ENCODE assay signal across 15 mouse cellular contexts in the genomic region with DNA sequence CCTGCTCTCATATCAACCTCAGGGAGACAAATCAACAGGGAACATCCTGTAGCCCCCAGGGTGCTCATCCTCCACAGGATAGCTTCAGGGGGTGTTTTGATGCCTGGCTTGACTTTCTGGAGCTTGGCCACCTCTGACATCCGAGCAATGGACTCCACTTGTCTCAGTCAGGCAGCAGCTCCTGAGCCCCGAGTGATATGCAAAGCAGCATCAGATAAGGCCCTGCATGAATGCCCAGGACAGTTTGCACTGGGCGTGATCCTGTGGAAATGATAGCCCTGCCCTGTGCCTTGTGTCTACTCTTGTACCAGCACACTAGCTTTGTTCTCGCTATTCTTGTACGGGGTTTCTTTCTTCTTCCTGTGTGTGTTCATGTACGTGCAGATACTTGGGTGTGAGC.
DNase-seq lines count a peak whose midpoint lies in the region; ATAC-seq and TF ChIP-seq lines count a peak whose summit lies in the region.
"Had no signal": no experiment of that assay in that cellular context is flagged by ENCODE, and none has a peak within 500 bp of the region (broad histone marks: within the 10 kb centered on the region; RNA-seq: fewer than 3 reads in every experiment).

No protein-coding gene starts in this region.

- DNase-seq in testis, postnatal 10 days (ENCODE audit: low spot score), result no peak
- DNase-seq in liver, postnatal 0 days, result peak; percentile 52
- DNase-seq in layer of hippocampus, postnatal 25 days (ENCODE audit: extremely low spot score in 1 of 2, low spot score in 1 of 2), result no peak
- no peak for DNase-seq in lung, postnatal 10 days
- DNase-seq in cerebellum, adult 11-12 months, result no peak
- DNase-seq: cerebellum, adult 18-20 months; gastrocnemius, postnatal 25 days; kidney, postnatal 14 days; lung, embryonic 14.5 days; spleen, adult 18-20 months had no signal

- no peaks in the 10 kb centered on the region for H3K27me3 ChIP-seq in testis, adult 2 months (ENCODE audit: control insufficient read depth, insufficient read depth, low read length)
- no peaks in the 10 kb centered on the region for H3K27me3 ChIP-seq in intestine, postnatal 0 days (replicated peaks; ENCODE audit: control insufficient read depth, insufficient read depth, low read length)
- no peaks in the 10 kb centered on the region for H3K27me3 ChIP-seq in liver, postnatal 0 days (ENCODE audit: insufficient read depth, low read length)
- H3K27me3 ChIP-seq: neural tube, embryonic 12.5 days had no signal

- ATAC-seq in intestine, postnatal 0 days, result peak; percentile 75
- peak; percentile 78 for ATAC-seq in liver, postnatal 0 days
- ATAC-seq: inflammation-experienced regulatory T-cells, adult 6 months had no signal

- peak overlapping the region; percentile 37 for H3K4me2 ChIP-seq in intestine, postnatal 0 days (replicated peaks; ENCODE audit: low read depth)
- H3K4me2 ChIP-seq in liver, postnatal 0 days (ENCODE audit: low read depth, low read length), result peak overlapping the region; percentile 55
- H3K4me2 ChIP-seq: heart, embryonic 11.5 days; lung, embryonic 14.5 days; neural tube, embryonic 12.5 days had no signal

- no peak for TF ChIP-seq CTCF in testis, adult 2 months (IDR thresholded peaks at IDR 0.05; ENCODE audit: control insufficient read depth, insufficient read depth, insufficient replicate concordance, low read depth, low read length)
- no peak for TF ChIP-seq CTCF in intestine, postnatal 0 days (IDR thresholded peaks at IDR 0.05; ENCODE audit: low read depth)
- no peak for TF ChIP-seq CTCF in liver, postnatal 0 days (IDR thresholded peaks at IDR 0.05; ENCODE audit: low read depth)

- H3K9ac ChIP-seq in intestine, postnatal 0 days (ENCODE audit: low read depth, low read length), result no peak overlapping the region
- H3K9ac ChIP-seq in liver, postnatal 0 days (replicated peaks), result no peak overlapping the region
- H3K9ac ChIP-seq: lung, embryonic 14.5 days; neural tube, embryonic 12.5 days had no signal

- no peak overlapping the region for H3K27ac ChIP-seq in testis, adult 2 months (ENCODE audit: control insufficient read depth, insufficient read depth, low read depth, low read length)
- H3K27ac ChIP-seq in intestine, postnatal 0 days (ENCODE audit: low read depth, low read length), result peak overlapping the region; percentile 46
- H3K27ac ChIP-seq in liver, postnatal 0 days (ENCODE audit: low read depth), result peak overlapping the region; percentile 74; the same call in 1 of the 2 replicates
- H3K27ac ChIP-seq: neural tube, embryonic 12.5 days had no signal

- TF ChIP-seq EP300 in liver, postnatal 0 days (IDR thresholded peaks at IDR 0.05; ENCODE audit: low read depth), result peak; percentile 93

- TF ChIP-seq POLR2A in testis, adult 2 months (IDR thresholded peaks at IDR 0.05; ENCODE audit: control insufficient read depth, low read depth, low read length), result no peak

- WGBS in intestine, postnatal 0 days, result 47% methylated on average over 6 of the region's 6 CpGs
- 37% methylated on average over 6 of the region's 6 CpGs for WGBS in liver, postnatal 0 days (ENCODE audit: insufficient replicate concordance)

- peak overlapping the region; percentile 63 for H3K4me3 ChIP-seq in testis, adult 2 months (ENCODE audit: control insufficient read depth, low read depth, low read length)
- H3K4me3 ChIP-seq in intestine, postnatal 0 days (ENCODE audit: low read depth, low read length), result no peak overlapping the region
- no peak overlapping the region for H3K4me3 ChIP-seq in liver, postnatal 0 days (ENCODE audit: low read depth, low read length)
- H3K4me3 ChIP-seq: neural tube, embryonic 12.5 days had no signal

- H3K4me1 ChIP-seq in testis, adult 2 months (ENCODE audit: control insufficient read depth, insufficient read depth, low read length), result no peaks in the 10 kb centered on the region; the same call in 1 of the 2 replicates
- H3K4me1 ChIP-seq in intestine, postnatal 0 days (replicated peaks; ENCODE audit: control insufficient read depth, insufficient read depth, low read length), result no peaks in the 10 kb centered on the region
- H3K4me1 ChIP-seq in liver, postnatal 0 days (ENCODE audit: insufficient read depth), result peaks cover 31% of the 10 kb centered on the region

- no peaks in the 10 kb centered on the region for H3K9me3 ChIP-seq in intestine, postnatal 0 days (ENCODE audit: control insufficient read depth)
- H3K9me3 ChIP-seq in liver, postnatal 0 days (ENCODE audit: low read length), result no peaks in the 10 kb centered on the region
- H3K9me3 ChIP-seq: neural tube, embryonic 12.5 days had no signal

- no peaks in the 10 kb centered on the region for H3K36me3 ChIP-seq in testis, adult 2 months (ENCODE audit: control insufficient read depth, insufficient read depth, low read length)
- no peaks in the 10 kb centered on the region for H3K36me3 ChIP-seq in intestine, postnatal 0 days (ENCODE audit: control insufficient read depth, insufficient read depth)
- H3K36me3 ChIP-seq in liver, postnatal 0 days (replicated peaks; ENCODE audit: insufficient read depth, low read length), result no peaks in the 10 kb centered on the region
- H3K36me3 ChIP-seq: neural tube, embryonic 12.5 days had no signal
